Mouse (Mus musculus) kidney, adult 2 months (tissue): Measurements from ENCODE around the gene Samd4b.

ENCODE experiments used
- CTCF ChIP-seq: fragments of 200-500 bp; conservative IDR thresholded peaks from 2 replicates; pipeline ENCODE4 v1.5.1; 2011; ENCODE audit warnings: low read depth, mild to moderate bottlenecking, control low read depth, low read length, moderate library complexity, mixed read lengths; ENCODE audit not compliant: insufficient read depth, insufficient read length
- POLR2A ChIP-seq: fragments of 200-500 bp; IDR thresholded peaks from one replicate; pipeline ENCODE4 v1.6.1; 2011; ENCODE audit warnings: low read depth, low read length, control low read depth

DNA sequence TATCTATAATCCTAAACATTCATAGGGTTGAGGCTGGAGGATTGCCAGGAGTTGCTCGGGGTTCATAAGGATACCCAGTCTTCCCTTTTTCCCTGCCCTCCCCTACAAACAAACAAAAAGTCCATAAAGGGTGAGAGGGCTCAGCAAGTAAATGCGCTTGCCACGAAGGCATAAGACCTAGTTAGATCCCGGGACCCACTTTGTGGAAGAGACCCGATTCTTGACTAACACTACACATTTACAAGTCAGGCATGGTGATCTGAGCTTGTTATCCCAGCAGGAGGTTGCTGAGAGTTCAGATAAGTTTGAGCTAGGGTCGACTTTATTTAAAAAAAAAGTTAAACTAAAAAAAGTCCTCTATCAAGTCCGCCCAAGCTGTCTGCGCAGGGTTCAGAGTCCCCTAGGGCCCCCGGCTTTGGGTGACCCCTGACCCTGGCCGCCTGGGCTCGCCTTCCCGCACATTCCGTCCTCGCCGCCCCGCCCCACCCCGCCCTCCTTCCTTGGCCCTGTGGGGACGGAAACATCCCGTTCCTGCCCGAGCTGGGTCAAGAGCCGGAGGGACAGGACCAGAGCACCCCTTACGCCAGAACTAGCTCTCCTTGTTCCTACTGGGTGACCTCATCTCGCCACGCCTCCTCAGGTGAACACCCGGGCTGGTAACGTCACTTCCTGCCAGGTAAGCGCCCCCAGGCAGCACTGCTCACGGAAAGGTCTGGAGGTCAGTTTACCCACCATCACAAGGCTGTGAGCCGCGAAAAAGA, 221.8 kb downstream of the Samd4b start:
- TF ChIP-seq POLR2A (peak; percentile 88), CTCF (0 out of 2 replicates have a peak, but pooled peaks have one; percentile 11)
